Mouse (Mus musculus) cerebellum, adult (tissue): ENCODE measurements around the gene 4930556J24Rik.

Experiments
- ATAC-seq: cut with Nextera tagmentation; 2 replicates; pipeline ENCODE4 v1.9.2; 2017; ENCODE audit warnings: mild to moderate bottlenecking, moderate library complexity, mixed read lengths; ENCODE audit not compliant: insufficient number of reproducible peaks, low FRiP score, low TSS enrichment

4930556J24Rik gene

DNA sequence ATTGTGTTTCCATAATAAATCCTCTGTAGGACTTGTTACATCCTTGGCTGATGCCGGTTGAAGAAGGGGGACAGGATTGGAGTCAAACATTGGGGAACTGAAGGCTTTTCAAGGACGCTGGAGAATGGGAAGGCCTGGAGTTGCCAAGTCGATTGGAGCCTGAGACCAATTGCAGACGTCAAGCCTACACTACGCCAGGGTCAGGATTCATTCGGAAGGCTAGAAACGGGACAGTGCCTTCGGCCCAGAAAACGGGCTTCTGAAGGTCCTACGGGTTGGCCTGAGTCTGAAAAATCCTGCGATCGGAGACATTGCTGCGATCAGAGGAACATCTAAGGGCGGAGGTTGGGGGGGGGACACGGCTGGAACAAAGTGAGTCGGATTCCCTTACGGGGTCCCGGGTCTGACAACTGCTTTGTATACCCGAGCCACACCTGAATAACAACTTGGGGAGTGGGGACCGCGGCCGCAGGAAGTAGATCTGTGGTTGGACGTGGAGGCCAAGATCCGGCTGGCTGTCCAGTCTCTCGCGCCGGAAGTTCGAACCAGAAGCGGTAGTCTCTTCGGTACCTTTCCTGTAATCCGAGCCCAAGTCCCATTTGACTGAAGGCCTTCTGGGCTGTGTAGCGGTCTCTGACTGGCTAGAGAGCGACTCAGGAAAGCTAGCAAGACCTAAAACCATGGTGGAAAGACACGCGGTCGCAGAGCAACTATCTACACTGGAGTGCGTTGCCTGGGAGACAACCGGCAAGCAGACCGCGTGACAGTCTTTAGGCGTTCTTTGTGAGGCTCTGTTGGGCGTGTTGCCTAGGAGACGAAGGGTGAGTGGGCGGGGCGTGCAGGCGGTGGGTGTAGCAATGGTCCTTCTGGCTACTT is 81.9 kb downstream of the 4930556J24Rik start, which contains the start of the genes 4921536K21Rik and Dusp18:
4921536K21Rik (minus strand) TSS at position 693 of the 876 bp plus-strand sequence.
Dusp18 (plus strand) TSS at position 835 of the 876 bp plus-strand sequence.
- ATAC-seq: peak; percentile 56; the same call in 1 of the 2 replicates

DNA sequence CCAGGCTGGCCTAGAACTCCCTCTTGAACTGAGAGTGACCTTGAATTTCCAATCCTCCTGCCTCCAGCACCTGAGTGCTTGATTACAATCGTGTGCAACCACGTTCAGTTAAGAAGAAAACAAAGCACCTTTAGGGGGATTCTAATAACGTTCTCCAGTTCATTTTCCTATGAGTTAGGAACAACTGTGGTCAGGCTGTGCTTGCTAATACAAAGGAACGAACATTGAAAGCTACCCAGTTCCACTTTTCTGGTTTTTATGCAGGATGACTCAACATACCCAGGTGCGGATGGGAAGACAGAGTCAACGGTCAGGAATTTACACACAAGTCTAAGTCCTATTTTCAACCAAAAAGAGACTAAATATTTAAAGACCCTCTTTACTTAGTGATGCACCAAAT is 82.6 kb downstream of the 4930556J24Rik start:
- no peak for ATAC-seq
